Mouse (Mus musculus) bone marrow, adult 2 months (tissue): ENCODE results near the gene 3110082I17Rik. TPM values are rescaled to one million over a fixed set of nuclear protein-coding genes. Genes with fewer than 3 reads are reported as not detected.
"Not testable (repeated sequence)": the region's sequence is repeated elsewhere in the genome, so short reads cannot be mapped to it uniquely, and the experiment has no call there.

ENCODE experiments used
- H3K27ac ChIP-seq: fragments of 200-500 bp; 2 replicates; pipeline ENCODE4 v1.5.1; 2012; ENCODE audit warnings: low read depth, mild to moderate bottlenecking, control low read depth, inconsistent platforms, low read length; ENCODE audit not compliant: control insufficient read depth, poor library complexity, insufficient read depth
- H3K4me1 ChIP-seq: fragments of 200-500 bp; 2 replicates; pipeline ENCODE4 v1.6.1; 2011; ENCODE audit warnings: low read length; ENCODE audit not compliant: control insufficient read depth, insufficient read depth
- H3K4me3 ChIP-seq: fragments of 200-500 bp; replicated peaks from 2 replicates; pipeline ENCODE3; 2011; ENCODE audit warnings: mild to moderate bottlenecking, low read depth, low read length, control low read depth; ENCODE audit not compliant: control insufficient read depth
- CTCF ChIP-seq: fragments of 200-500 bp; IDR thresholded peaks from 2 replicates; pipeline ENCODE4 v1.5.1; 2011; ENCODE audit warnings: low read length, control low read depth; ENCODE audit not compliant: control insufficient read depth, insufficient read depth
- POLR2A ChIP-seq: fragments of 200-500 bp; IDR thresholded peaks from 2 replicates; pipeline ENCODE4 v1.6.1; 2011; ENCODE audit warnings: low read depth, mild to moderate bottlenecking, control low read depth, low read length, borderline replicate concordance; ENCODE audit not compliant: control insufficient read depth
- WGBS: fragments of 180-500 bp; shearing (Covaris S2); methylation state at CpG from one replicate; pipeline ENCODE4 v1.1.7; 2018; 5-methylcytosine and 5-hydroxymethylcytosine counted together
- polyA plus RNA-seq: library from polyadenylated mRNA; stranded (reverse); fragments of >200 nt; gene quantifications from 2 replicates; pipeline ENCODE4 v1.2.4, GENCODE M21; 2011; ENCODE audit warnings: low replicate concordance; ENCODE audit not compliant: missing spikeins, insufficient read depth, insufficient read length

The 3110082I17Rik gene
- polyA plus RNA-seq, 1 experiment = 12.8 TPM

GRCm38 (mm10) chr5:139335634-139336033 lies 124.7 kb downstream of the 3110082I17Rik start:
- no peak for TF ChIP-seq CTCF
- TF ChIP-seq POLR2A = no peak
- WGBS = 82% methylated on average over 4 of the region's 4 CpGs
- H3K27ac ChIP-seq = no peak overlapping the region
- no peak overlapping the region for H3K4me3 ChIP-seq
- H3K4me1 ChIP-seq = no peaks in the 10 kb centered on the region

GRCm38 (mm10) chr5:139334394-139334793 lies 125.9 kb downstream of the 3110082I17Rik start:
- WGBS = 89% methylated on average over 10 of the region's 10 CpGs
- H3K4me1 ChIP-seq, H3K27ac ChIP-seq, H3K4me3 ChIP-seq: not testable (repeated sequence)
- TF ChIP-seq CTCF = peak; percentile 29; the same call in 1 of the 2 replicates

GRCm38 (mm10) chr5:139333301-139334013 lies 126.9 kb downstream of the 3110082I17Rik start:
- Histone ChIP-seq H3K27ac (no peak overlapping the region), H3K4me3 (no peak overlapping the region)
- TF ChIP-seq CTCF (no peak), POLR2A (no peak)

GRCm38 (mm10) chr5:139332590-139333272 lies 127.6 kb downstream of the 3110082I17Rik start:
- no peak for TF ChIP-seq CTCF
- TF ChIP-seq POLR2A = no peak
- no peaks in the 10 kb centered on the region for H3K4me1 ChIP-seq
- no peak overlapping the region for H3K4me3 ChIP-seq
- no peak overlapping the region for H3K27ac ChIP-seq
- WGBS = 78% methylated on average over 8 of the region's 8 CpGs

More at GRCm38 (mm10) chr5:139333301-139334013, 126.9 kb downstream of the 3110082I17Rik start:
- H3K4me1 ChIP-seq = no peaks in the 10 kb centered on the region
- WGBS = 87% methylated on average over 16 of the region's 16 CpGs

GRCm38 (mm10) chr5:139331742-139332141 lies 128.6 kb downstream of the 3110082I17Rik start:
- H3K27ac ChIP-seq = no peak overlapping the region
- WGBS = 21% methylated on average over 8 of the region's 8 CpGs
- TF ChIP-seq CTCF (peak; percentile 91), POLR2A (no peak)
- no peak overlapping the region for H3K4me3 ChIP-seq
- peaks cover 5% of the 10 kb centered on the region for H3K4me1 ChIP-seq

- TF ChIP-seq CTCF = no peak
- no peak for TF ChIP-seq POLR2A
- WGBS = 82% methylated on average over 7 of the region's 7 CpGs
- H3K4me3 ChIP-seq = no peak overlapping the region
- no peak overlapping the region for H3K27ac ChIP-seq
- H3K4me1 ChIP-seq = peaks cover 7% of the 10 kb centered on the region
These were observed 129.6 kb downstream of the 3110082I17Rik start for GRCm38 (mm10) chr5:139330766-139331165.

GRCm38 (mm10) chr5:139327634-139328020 lies 132.7 kb downstream of the 3110082I17Rik start:
- 13% methylated on average over 7 of the region's 7 CpGs for WGBS
- Histone ChIP-seq H3K27ac (peak overlapping the region; percentile 84), H3K4me3 (no peak overlapping the region), H3K4me1 (peaks cover 7% of the 10 kb centered on the region)
- TF ChIP-seq CTCF (no peak), POLR2A (no peak)

GRCm38 (mm10) chr5:139326986-139327633 lies 133.2 kb downstream of the 3110082I17Rik start:
- Histone ChIP-seq H3K4me1 (peaks cover 7% of the 10 kb centered on the region), H3K4me3 (no peak overlapping the region), H3K27ac (peak overlapping the region; percentile 84)
- TF ChIP-seq POLR2A (no peak), CTCF (no peak)
- 47% methylated on average over 7 of the region's 7 CpGs for WGBS
